Mouse (Mus musculus) frontal cortex, postnatal 25 days (tissue): ENCODE results near the gene Agap1.
"Not testable (repeated sequence)": the region's sequence is repeated elsewhere in the genome, so short reads cannot be mapped to it uniquely, and the experiment has no call there.

Experiments
- DNase-seq, 2 experiments: peaks; one replicate each; pipeline ENCODE4 v3.0.0; 2022; ENCODE audit warnings: low spot score in 2 of 2

Agap1 gene

GRCm38 (mm10) chr1:89501891-89502290, 47.3 kb downstream of the Agap1 start:
- DNase-seq: not testable (repeated sequence)

- DNase-seq: no peak
These were observed 54.6 kb downstream of the Agap1 start for GRCm38 (mm10) chr1:89509196-89509595.

GRCm38 (mm10) chr1:89509763-89510340, 55.2 kb downstream of the Agap1 start:
- no peak for DNase-seq

- DNase-seq: no peak
These were observed 56.1 kb downstream of the Agap1 start for GRCm38 (mm10) chr1:89510731-89511130.

- no peak for DNase-seq
These were observed 59.1 kb downstream of the Agap1 start for GRCm38 (mm10) chr1:89513616-89514283.

GRCm38 (mm10) chr1:89515808-89516560, 61.4 kb downstream of the Agap1 start:
- DNase-seq: no peak

GRCm38 (mm10) chr1:89517817-89518216, 63.2 kb downstream of the Agap1 start:
- DNase-seq: no peak

- no peak for DNase-seq
These were observed 65.5 kb downstream of the Agap1 start for GRCm38 (mm10) chr1:89519914-89520643.

- no peak for DNase-seq
These were observed 66.8 kb downstream of the Agap1 start for GRCm38 (mm10) chr1:89521406-89521805.

- no peak for DNase-seq
These were observed 67.4 kb downstream of the Agap1 start for GRCm38 (mm10) chr1:89521935-89522535.

GRCm38 (mm10) chr1:89524369-89524768, 69.8 kb downstream of the Agap1 start:
- DNase-seq: peak; percentile 91 to 94

- no peak for DNase-seq
These were observed 70.4 kb downstream of the Agap1 start for GRCm38 (mm10) chr1:89524998-89525397.

- peak in 1 of 2 experiments; percentile 36 for DNase-seq
These were observed 71.2 kb downstream of the Agap1 start for GRCm38 (mm10) chr1:89525825-89526224.

GRCm38 (mm10) chr1:89528671-89529276, 74.2 kb downstream of the Agap1 start:
- DNase-seq: no peak

- no peak for DNase-seq
These were observed 79.1 kb downstream of the Agap1 start for GRCm38 (mm10) chr1:89533702-89534101.

- no peak for DNase-seq
These were observed 80.6 kb downstream of the Agap1 start for GRCm38 (mm10) chr1:89535206-89535605.

- no peak for DNase-seq
These were observed 83.7 kb downstream of the Agap1 start for GRCm38 (mm10) chr1:89538163-89538946.

GRCm38 (mm10) chr1:89539127-89539526, 84.5 kb downstream of the Agap1 start:
- no peak for DNase-seq

- DNase-seq: no peak
These were observed 86.5 kb downstream of the Agap1 start for GRCm38 (mm10) chr1:89541151-89541550.

- no peak for DNase-seq
These were observed 87.9 kb downstream of the Agap1 start for GRCm38 (mm10) chr1:89542464-89542863.

- no peak for DNase-seq
These were observed 88.7 kb downstream of the Agap1 start for GRCm38 (mm10) chr1:89543312-89543711.
